Mouse (Mus musculus): ENCODE results near the gene Ppp1r11.

- TF ChIP-seq CTCF (IDR thresholded peaks at IDR 0.05; ENCODE audit: low read depth) (no peak), EP300 (IDR thresholded peaks at IDR 0.05; ENCODE audit: low read depth) (no peak)
These were observed 1.1 kb upstream of the Ppp1r11 start for GRCm38 (mm10) chr17:36952631-36953030.
